Mouse (Mus musculus) cerebellum, postnatal 4 days (tissue): Measurements from ENCODE around the gene Gdf9.
A peak's percentile ranks its signal among the peaks of the same experiment; 100 is the strongest.
"Not testable (repeated sequence)": the region's sequence is repeated elsewhere in the genome, so short reads cannot be mapped to it uniquely, and the experiment has no call there.

Experiments used
- DNase-seq, 2 experiments: peaks; one replicate each; pipeline ENCODE4 v3.0.0; 2022; ENCODE audit warnings: low spot score in 2 of 2, mixed read lengths in 1 of 2

Gdf9 gene

GRCm38 (mm10) chr11:53430670-53431346, at the start of gene Gdf9, which contains the start of gene Uqcrq:
Gdf9 (plus strand) TSS chr11:53431023.
Uqcrq (minus strand) TSS chr11:53430831.
- peak; percentile 83 to 96 for DNase-seq

GRCm38 (mm10) chr11:53383758-53384428, 46.9 kb upstream of the Gdf9 start:
- no peak for DNase-seq

- DNase-seq: no peak
These were observed 37.0 kb upstream of the Gdf9 start for GRCm38 (mm10) chr11:53393856-53394255.

GRCm38 (mm10) chr11:53403638-53404037, 27.2 kb upstream of the Gdf9 start:
- DNase-seq: no peak

GRCm38 (mm10) chr11:53411738-53412137, 19.1 kb upstream of the Gdf9 start:
- no peak for DNase-seq

GRCm38 (mm10) chr11:53413871-53414270, 17.0 kb upstream of the Gdf9 start:
- no peak for DNase-seq

GRCm38 (mm10) chr11:53418048-53418447, 12.8 kb upstream of the Gdf9 start:
- no peak for DNase-seq

- DNase-seq: no peak
These were observed 7.8 kb upstream of the Gdf9 start, which contains the start of gene Leap2 for GRCm38 (mm10) chr11:53423036-53423435. Leap2 (minus strand) TSS chr11:53423170.

GRCm38 (mm10) chr11:53424826-53425225, 6.0 kb upstream of the Gdf9 start:
- DNase-seq: no peak

GRCm38 (mm10) chr11:53425251-53425650, 5.6 kb upstream of the Gdf9 start:
- DNase-seq: no peak

- DNase-seq: no peak
These were observed 5.0 kb upstream of the Gdf9 start for GRCm38 (mm10) chr11:53425711-53426255.

- DNase-seq: not testable (repeated sequence)
These were observed 3.9 kb upstream of the Gdf9 start for GRCm38 (mm10) chr11:53426914-53427313.

GRCm38 (mm10) chr11:53427993-53428715, 2.7 kb upstream of the Gdf9 start:
- DNase-seq: no peak

GRCm38 (mm10) chr11:53428716-53429057, 2.1 kb upstream of the Gdf9 start:
- DNase-seq: no peak

GRCm38 (mm10) chr11:53429182-53429581, 1.6 kb upstream of the Gdf9 start:
- DNase-seq: no peak

- DNase-seq: no peak
These were observed 538 bp upstream of the Gdf9 start for GRCm38 (mm10) chr11:53430300-53430669.

GRCm38 (mm10) chr11:53431347-53432056, 679 bp downstream of the Gdf9 start:
- DNase-seq: no peak

- DNase-seq: no peak
These were observed 2.2 kb downstream of the Gdf9 start for GRCm38 (mm10) chr11:53433057-53433456.

- DNase-seq: no peak
These were observed 4.7 kb downstream of the Gdf9 start for GRCm38 (mm10) chr11:53435504-53435903.

- no peak for DNase-seq
These were observed 5.5 kb downstream of the Gdf9 start for GRCm38 (mm10) chr11:53436338-53436737.

GRCm38 (mm10) chr11:53441921-53442320, 11.1 kb downstream of the Gdf9 start:
- no peak for DNase-seq

- DNase-seq: no peak
These were observed 13.0 kb downstream of the Gdf9 start for GRCm38 (mm10) chr11:53443861-53444260.
